Mouse (Mus musculus) CD8-positive naive resting alpha-beta T cell, adult 2 months (primary cell): ENCODE data around the gene Olfr1259.
"Not testable (repeated sequence)": the region's sequence is repeated elsewhere in the genome, so short reads cannot be mapped to it uniquely, and the experiment has no call there.

Experiments used
- DNase-seq, 2 experiments: peaks; one replicate each; pipeline ENCODE4 v3.0.0; 2022; ENCODE audit warnings: low read depth in 2 of 2, low spot score in 2 of 2

Olfr1259 gene

GRCm38 (mm10) chr2:89948564-89948963 is at the start of gene Olfr1259:
Gene Olfr1259 (minus strand): TSS chr2:89948664.
- no peak for DNase-seq

DNA sequence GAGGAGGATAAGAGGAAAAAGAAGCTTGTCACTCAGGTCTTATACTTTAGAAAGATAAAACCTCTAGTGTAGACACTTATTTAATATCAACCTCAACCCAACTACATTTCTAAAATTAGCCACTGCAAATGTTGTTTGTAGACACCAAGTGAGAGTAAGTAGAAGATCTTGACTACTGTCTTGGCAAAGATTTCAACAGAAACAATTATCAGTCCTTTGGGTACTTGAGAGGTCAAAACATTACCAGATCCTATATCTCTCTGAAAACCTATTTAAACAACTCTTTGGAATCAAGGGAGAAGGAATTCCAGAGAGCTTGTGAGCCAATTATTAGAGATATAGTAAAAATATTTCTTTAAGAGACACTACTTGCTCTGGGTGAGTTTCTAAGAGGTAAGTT is 42.5 kb upstream of the Olfr1259 start, which contains the start of gene Olfr1261:
Gene Olfr1261, plus strand, starts transcription at position 301 of the 400 bp plus-strand sequence.
- no peak for DNase-seq

DNA sequence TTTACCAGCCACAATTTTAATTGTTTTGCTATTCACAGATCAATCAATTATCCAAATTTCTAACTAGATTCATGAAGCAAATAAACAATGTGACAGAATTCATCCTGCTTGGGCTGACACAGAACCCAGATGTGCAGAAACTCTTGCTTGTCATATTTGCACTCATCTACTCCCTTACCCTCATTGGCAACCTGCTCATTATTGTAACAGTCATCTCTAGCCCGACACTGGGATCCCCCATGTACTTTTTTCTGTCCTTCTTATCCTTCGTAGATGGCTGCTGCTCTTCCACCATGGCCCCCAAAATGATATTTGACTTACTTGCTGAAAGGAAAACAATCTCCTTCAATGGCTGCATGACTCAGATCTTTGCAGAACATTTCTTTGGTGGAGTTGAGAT is 29.2 kb upstream of the Olfr1259 start:
- DNase-seq = no peak

- DNase-seq = no peak
Observed at GRCm38 (mm10) chr2:89974184-89974583, 25.7 kb upstream of the Olfr1259 start, which contains the start of gene Olfr1260. Gene Olfr1260 (plus strand): TSS chr2:89974340.

DNA sequence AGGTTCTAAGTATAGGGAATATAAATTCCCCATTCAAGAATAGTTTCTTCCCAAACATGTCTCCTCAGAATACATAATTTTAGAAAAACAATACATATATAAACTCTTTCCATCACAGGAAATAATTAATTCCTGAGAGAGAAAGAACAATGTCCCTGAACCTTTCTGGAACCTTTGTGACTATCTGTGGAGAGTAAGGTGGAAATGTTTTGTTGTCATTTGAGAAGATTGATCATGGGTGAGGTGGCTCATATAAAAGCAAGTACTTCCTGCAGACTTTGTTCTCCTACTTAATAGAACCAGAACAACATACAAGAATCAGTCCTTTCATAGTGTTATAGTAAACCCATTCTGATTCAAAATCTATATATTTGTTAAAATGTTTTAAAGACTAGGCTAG is 21.5 kb downstream of the Olfr1259 start, which contains the start of gene Olfr1258:
Gene Olfr1258, plus strand, starts transcription at position 301 of the 400 bp plus-strand sequence.
- no peak for DNase-seq

GRCm38 (mm10) chr2:89912616-89913015 is 35.8 kb downstream of the Olfr1259 start:
- DNase-seq = not testable (repeated sequence)
